Mouse (Mus musculus) heart, postnatal 4 days (tissue): ENCODE results near the gene Rsad2. TPM values are rescaled to one million over a fixed set of nuclear protein-coding genes. Genes with fewer than 3 reads are reported as not detected.

Experiments
- DNase-seq: peaks from one replicate; pipeline ENCODE4 v3.0.0; 2021
- microRNA-seq, 2 experiments: library from miRNA; unstranded; fragments of <30 nt; microRNA quantifications; one replicate each; pipeline ENCODE4 v1.2.0; 2021 to 2022
- total RNA-seq, 2 experiments: library from RNA; stranded (reverse); gene quantifications; 2 replicates each; pipeline ENCODE4 v1.2.3; 2021

Rsad2 gene
- total RNA-seq, 2 experiments from 2014 or later, result 4.3 to 8.2 TPM

GRCm38 (mm10) chr12:26401254-26401653 lies 55.0 kb downstream of the Rsad2 start:
- DNase-seq, result no peak

GRCm38 (mm10) chr12:26400762-26401161 lies 55.5 kb downstream of the Rsad2 start:
- DNase-seq, result no peak

GRCm38 (mm10) chr12:26399391-26399790 lies 56.9 kb downstream of the Rsad2 start:
- no peak for DNase-seq

DNA sequence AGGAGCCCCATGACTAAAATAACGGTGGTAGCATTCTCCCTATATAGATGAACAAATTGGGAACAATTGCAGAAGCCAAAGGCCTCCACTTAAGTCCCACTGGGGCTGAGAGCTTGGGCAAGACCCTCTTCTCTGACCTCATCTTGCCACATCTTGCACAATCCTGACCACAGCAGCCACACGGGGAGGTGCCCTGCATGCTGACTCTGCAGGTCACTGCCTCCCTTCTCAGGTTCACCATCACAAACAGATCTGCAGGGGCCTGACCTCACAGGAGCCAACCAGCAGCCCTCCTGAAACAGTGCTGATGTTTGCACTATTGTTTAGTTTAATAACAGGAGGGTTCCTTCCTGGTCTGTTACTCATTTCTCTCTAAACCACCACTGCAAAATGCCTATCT lies 57.7 kb downstream of the Rsad2 start:
- no peak for DNase-seq

- DNase-seq, result no peak
Observed at GRCm38 (mm10) chr12:26394485-26395470, 61.5 kb downstream of the Rsad2 start.

DNA sequence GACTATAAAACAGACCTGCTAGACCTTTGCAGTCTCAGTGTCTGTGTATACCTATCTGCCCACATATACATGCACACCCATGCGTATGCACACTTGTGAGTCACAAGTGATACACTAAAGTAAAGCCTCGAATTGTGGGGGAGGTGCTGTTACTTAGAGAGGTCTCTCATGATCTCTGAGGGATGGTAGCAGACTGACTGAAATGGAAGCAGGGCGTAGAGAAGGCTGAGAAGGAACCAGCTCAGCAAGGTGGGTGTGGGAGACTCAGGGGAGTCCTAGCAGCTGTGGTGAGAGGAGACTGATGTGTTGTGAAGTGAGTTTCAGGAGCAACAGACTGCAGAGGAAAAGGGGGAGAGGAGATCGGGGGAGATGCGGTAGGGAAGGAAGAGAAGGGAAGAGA lies 63.0 kb downstream of the Rsad2 start:
- DNase-seq, result no peak

Small RNAs within 50 kb of the gene (microRNA-seq; reads per million reads assigned to microRNA genes)
- gene Mir6538, result 5.9 to 7.4 reads per million in 2 experiments

Other genes starting within 250 kb of the Rsad2 start
- 10 to 100 TPM; 33.6 to 39.6 TPM for gene Rnf144a, start 41.2 kb downstream of the Rsad2 start, total RNA-seq
- gene Cmpk2, start 12.8 kb upstream of the Rsad2 start, total RNA-seq, result 1 to 10 TPM; 4.0 to 4.2 TPM